Mouse (Mus musculus): ENCODE results near the gene Col13a1.

Col13a1 gene

DNA sequence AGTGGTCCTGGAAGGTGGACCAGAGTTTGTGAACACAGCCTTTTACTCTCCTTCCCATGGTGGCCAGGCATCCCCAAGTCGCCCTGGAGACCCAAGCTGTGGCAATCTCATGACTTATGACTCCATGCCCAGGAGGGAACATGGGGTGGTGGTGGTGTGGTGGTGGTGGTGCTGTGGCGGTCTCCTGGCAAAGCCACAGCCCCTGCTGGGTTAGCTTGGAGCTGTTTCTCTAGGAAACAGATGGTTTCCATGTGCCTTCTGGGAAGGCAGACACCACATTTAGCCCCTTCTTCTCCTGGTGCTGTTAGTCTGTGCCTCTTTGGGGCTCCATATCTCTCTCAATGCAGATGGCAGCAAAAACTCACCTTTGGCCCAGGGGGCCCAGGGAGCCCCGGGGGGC lies 109.1 kb downstream of the Col13a1 start:
- CTCF ChIA-PET, result interaction anchor here in 1 of 4 experiments (0.7 kb wide), 1 partner anchor 984 kb away, joined by 3 read pairs; no protein-coding TSS in a partner anchor
- POLR2A ChIA-PET, result interaction anchor here in 1 of 4 experiments (1.2 kb wide), 1 partner anchor 108 kb away, joined by 3 read pairs; no protein-coding TSS in a partner anchor

DNA sequence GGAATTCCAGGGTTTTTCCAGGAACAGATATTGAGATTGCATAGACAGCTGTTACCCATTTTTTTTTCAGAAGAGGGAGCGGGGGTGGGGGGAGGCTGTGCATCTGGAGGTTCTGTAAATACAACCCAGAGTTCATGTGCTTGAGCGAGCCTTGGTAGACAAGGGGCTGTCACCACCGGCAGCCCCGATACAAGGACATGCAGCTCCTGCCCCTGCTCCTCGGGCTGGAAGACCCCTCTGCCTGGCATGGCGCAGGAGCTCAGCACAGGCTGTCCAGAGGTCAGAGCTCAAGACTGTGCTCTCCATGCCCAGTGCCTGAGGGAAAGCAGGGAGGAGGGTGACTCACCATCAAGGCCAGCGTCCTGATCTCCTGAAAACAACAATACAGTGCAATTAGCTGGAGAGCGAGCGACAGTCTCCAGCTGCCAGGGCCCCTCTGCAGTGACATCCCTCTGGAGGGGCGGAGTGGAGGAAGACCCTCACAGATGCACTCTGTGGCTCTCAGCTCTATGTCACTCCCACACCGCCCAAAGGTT lies 112.8 kb downstream of the Col13a1 start:
- ChIA-PET POLR2A (no interaction called here), CTCF (interaction anchor here in 2 of 4 experiments (0.7 to 1.3 kb wide), 3 partner anchors 35 to 374 kb away, joined by 3 to 15 read pairs (median 3); no protein-coding TSS in a partner anchor)

DNA sequence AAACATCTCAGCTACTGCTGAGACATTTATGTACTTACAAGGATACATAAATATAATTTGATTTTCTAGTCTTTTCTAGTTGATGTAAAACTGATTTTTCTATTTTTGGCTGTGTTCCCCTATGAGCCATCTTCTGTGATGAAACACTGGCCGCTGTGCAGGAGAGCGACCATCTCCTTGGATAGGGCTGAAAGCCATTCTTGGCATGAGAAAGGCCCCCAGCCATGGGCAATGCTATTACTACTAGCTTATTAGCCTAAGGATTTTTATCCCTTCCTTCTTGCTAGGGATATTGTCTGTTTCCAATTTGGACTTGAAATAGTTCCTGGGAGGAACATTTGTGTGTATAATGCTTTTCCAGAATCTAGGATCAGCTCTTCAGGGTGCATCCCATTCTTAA lies 119.5 kb downstream of the Col13a1 start:
- ChIA-PET POLR2A (interaction anchor here in 1 of 4 experiments (1.6 kb wide), 1 partner anchor 9 kb away, joined by 4 read pairs; no protein-coding TSS in a partner anchor), CTCF (interaction anchor here in 1 of 4 experiments (1.2 kb wide), 1 partner anchor 17 kb away, joined by 3 read pairs; no protein-coding TSS in a partner anchor)

DNA sequence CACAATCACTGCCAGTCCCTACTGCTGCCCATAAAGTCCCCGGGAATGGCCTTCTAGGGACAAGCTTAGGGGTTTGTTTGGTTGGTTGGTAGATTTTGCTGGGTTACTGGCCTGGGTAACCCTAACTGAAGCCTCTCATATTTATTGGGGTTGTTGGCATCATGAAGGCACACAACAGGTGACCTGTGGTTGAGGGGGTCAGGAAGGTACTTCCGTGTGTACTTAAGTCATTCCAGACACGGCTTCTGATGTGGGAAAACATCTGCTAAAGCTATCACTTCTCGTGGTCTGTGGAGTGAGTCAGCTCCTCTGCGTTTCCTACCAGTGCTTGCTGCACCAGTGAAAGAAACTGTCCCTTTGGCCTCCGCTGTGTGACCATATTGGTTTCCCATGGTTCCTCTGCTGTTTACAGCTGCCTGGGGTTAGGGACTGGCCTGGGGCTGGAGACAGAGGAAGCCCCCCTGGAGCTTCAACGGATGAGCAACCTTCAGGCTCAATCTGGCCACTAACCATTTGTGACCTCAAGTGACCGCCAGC lies 123.7 kb downstream of the Col13a1 start:
- CTCF ChIA-PET, result no interaction called here

GRCm38 (mm10) chr10:61852824-61853223 lies 126.1 kb downstream of the Col13a1 start:
- CTCF ChIA-PET, result no interaction called here
- POLR2A ChIA-PET, result interaction anchor here in 3 of 4 experiments (0.6 to 1.2 kb wide), 5 partner anchors 14 to 577 kb away, joined by 3 to 7 read pairs (median 5); no protein-coding TSS in a partner anchor

More for the DNA sequence above, 123.7 kb downstream of the Col13a1 start:
- POLR2A ChIA-PET, result interaction anchor here in 3 of 4 experiments (0.6 to 1.5 kb wide), 8 partner anchors 13 to 463 kb away, joined by 3 to 12 read pairs (median 3); no protein-coding TSS in a partner anchor

GRCm38 (mm10) chr10:61848553-61848952 lies 130.4 kb downstream of the Col13a1 start:
- POLR2A ChIA-PET, result interaction anchor here in 1 of 4 experiments (0.7 kb wide), 1 partner anchor 124 kb away, joined by 4 read pairs; no protein-coding TSS in a partner anchor
- CTCF ChIA-PET, result interaction anchor here in 2 of 4 experiments (0.6 to 1.5 kb wide), 2 partner anchors 9 to 133 kb away, joined by 3 read pairs; no protein-coding TSS in a partner anchor

DNA sequence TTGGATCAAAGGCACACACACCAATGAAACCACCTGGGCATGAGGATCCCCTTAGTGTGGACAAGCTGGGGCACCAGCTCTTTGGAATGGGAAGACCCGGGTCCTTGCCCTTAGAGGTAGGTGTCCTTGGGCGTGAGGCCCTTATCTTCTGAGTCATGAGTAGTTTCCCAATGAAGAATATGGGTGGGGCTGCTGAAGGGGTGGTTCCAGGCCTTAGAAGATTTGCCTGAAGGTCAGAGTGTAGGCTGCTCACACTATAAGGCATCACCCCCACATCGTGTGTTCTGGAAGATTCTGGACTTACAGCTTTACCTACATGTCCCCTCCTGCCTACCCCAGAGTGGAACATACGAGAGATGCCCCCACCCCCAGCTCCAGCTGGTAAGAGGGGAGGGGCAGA lies 133.4 kb downstream of the Col13a1 start:
- POLR2A ChIA-PET, result interaction anchor here in 1 of 4 experiments (0.6 kb wide), 1 partner anchor 13 kb away, joined by 3 read pairs; no protein-coding TSS in a partner anchor
- CTCF ChIA-PET, result interaction anchor here in 2 of 4 experiments (0.6 kb wide), 2 partner anchors 127 to 188 kb away, joined by 3 to 4 read pairs; no protein-coding TSS in a partner anchor

DNA sequence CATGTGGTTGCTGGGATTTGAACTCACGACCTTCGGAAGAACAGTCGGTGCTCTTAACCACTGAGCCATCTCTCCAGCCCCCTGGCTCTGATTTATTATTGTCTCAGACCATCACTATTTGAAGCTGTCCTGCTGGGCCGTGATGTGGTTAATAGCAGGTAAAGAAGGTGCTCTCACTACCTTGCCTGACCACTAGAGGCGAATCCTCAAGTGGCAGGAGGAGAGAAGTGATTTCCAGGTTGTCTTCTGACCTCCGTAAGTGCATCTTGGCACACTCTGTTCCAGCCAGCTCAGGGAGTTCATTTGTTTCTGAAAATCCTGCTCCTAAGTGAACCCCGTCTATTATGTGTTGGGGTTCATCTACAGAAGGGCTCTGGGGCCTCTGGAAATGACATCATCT lies 134.4 kb downstream of the Col13a1 start:
- ChIA-PET POLR2A (no interaction called here), CTCF (interaction anchor here in 1 of 4 experiments (1.2 kb wide), 1 partner anchor 46 kb away, joined by 3 read pairs; no protein-coding TSS in a partner anchor)

DNA sequence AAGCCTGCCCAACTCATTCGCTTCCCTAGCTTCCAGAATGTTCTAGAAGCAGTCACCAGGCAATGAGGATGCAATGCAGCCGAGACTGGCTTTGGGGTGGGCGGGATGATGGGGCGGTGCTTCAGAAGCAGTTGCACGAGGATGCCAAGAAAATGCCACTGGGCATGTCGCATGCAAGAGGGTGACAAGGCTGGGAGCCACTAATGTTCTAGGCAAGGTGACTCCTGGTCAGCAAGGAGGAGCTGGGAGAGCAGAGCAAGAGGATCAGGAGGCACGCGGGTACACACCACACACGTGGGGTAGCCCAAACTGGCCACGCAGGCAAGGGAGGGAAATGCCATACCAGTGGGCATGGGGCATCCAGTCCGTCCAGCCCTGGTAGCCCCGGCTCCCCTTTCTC lies 136.6 kb downstream of the Col13a1 start:
- POLR2A ChIA-PET, result interaction anchor here in 3 of 4 experiments (0.5 to 1.7 kb wide), 6 partner anchors 9 to 667 kb away, joined by 3 to 8 read pairs (median 3); no protein-coding TSS in a partner anchor

DNA sequence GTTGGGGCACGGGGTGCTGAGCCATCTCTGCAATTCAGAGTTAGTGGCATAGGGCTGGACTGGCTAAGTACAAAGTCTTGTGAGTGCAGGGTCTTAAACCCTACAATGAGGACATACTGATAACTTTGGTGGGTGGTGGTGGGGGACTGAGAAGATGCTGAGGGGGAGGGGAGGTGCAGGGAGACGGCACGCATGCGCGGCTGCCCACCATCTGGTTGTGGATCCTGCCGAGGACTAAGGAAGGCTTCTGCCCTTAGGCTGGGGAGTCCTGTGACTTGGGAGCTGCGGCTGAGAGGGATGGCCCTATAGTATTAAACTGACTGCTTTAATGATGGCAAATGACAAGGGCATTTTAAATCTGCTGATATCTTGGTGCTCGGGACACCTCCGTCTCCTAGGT lies 139.6 kb downstream of the Col13a1 start:
- CTCF ChIA-PET, result interaction anchor here in 3 of 4 experiments (0.6 to 1.3 kb wide), 8 partner anchors 9 to 1451 kb away, joined by 3 to 5 read pairs (median 3); no protein-coding TSS in a partner anchor
- POLR2A ChIA-PET, result no interaction called here

More for the DNA sequence above, 136.6 kb downstream of the Col13a1 start:
- CTCF ChIA-PET, result interaction anchor here in 2 of 4 experiments (0.9 to 1.0 kb wide), 2 partner anchors 9 to 18 kb away, joined by 3 to 4 read pairs; no protein-coding TSS in a partner anchor

GRCm38 (mm10) chr10:61838769-61839168 lies 140.1 kb downstream of the Col13a1 start:
- ChIA-PET POLR2A (interaction anchor here in 1 of 4 experiments (1.6 kb wide), 1 partner anchor 269 kb away, joined by 4 read pairs; no protein-coding TSS in a partner anchor), CTCF (interaction anchor here in 3 of 4 experiments (0.5 to 2.1 kb wide), 13 partner anchors 9 to 1450 kb away, joined by 3 to 7 read pairs (median 3); no protein-coding TSS in a partner anchor)

- POLR2A ChIA-PET, result interaction anchor here in 3 of 4 experiments (0.6 to 1.6 kb wide), 11 partner anchors 10 to 1555 kb away, joined by 3 to 5 read pairs (median 3); no protein-coding TSS in a partner anchor
- CTCF ChIA-PET, result interaction anchor here (0.5 to 2.1 kb wide), 8 partner anchors 8 to 772 kb away, joined by 3 to 7 read pairs (median 4); no protein-coding TSS in a partner anchor
Measured at GRCm38 (mm10) chr10:61837286-61837685, 141.6 kb downstream of the Col13a1 start.

- CTCF ChIA-PET, result interaction anchor here in 2 of 4 experiments (1.0 to 2.2 kb wide), 5 partner anchors 89 to 144 kb away, joined by 3 to 7 read pairs (median 4); no protein-coding TSS in a partner anchor
- POLR2A ChIA-PET, result interaction anchor here in 3 of 4 experiments (0.5 to 2.4 kb wide), 15 partner anchors 7 to 394 kb away, joined by 3 to 14 read pairs (median 3); no protein-coding TSS in a partner anchor
Measured at GRCm38 (mm10) chr10:61834288-61834687, 144.6 kb downstream of the Col13a1 start.

GRCm38 (mm10) chr10:61832713-61833112 lies 146.2 kb downstream of the Col13a1 start:
- ChIA-PET CTCF (interaction anchor here (0.6 to 1.5 kb wide), 10 partner anchors 8 to 321 kb away, joined by 3 to 5 read pairs (median 4); partner anchors contain the start of gene H2afy2 (in 1 of the 4)), POLR2A (interaction anchor here in 3 of 4 experiments (0.6 to 1.7 kb wide), 7 partner anchors 9 to 395 kb away, joined by 3 to 7 read pairs (median 3); no protein-coding TSS in a partner anchor)

- ChIA-PET POLR2A (interaction anchor here in 3 of 4 experiments (1.0 to 1.7 kb wide), 5 partner anchors 8 to 49 kb away, joined by 3 to 7 read pairs (median 3); no protein-coding TSS in a partner anchor), CTCF (interaction anchor here in 2 of 4 experiments (1.1 to 1.5 kb wide), 2 partner anchors 48 to 91 kb away, joined by 3 to 5 read pairs; partner anchors contain the start of gene H2afy2 (in 1 of the 2))
Measured at GRCm38 (mm10) chr10:61831741-61832140, 147.2 kb downstream of the Col13a1 start.

DNA sequence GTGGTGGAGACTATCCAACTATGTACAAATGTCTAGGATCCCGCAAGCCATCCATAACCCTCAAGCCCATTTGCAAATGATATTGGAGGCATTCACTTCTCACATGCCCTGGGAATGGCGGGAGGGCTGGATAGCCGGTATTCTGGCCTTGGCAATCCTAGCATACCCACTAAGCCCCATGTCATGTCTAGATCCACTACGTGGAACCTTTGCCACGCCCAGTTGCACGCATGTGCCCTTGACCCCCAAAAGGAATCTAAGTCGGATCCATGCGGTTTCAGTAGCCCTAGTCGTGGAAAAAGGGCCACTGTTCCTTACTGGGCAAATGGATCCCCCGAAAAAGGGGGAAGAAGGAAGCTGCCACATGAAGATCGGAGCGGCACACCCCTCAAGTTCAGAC lies 147.7 kb downstream of the Col13a1 start:
- ChIA-PET CTCF (interaction anchor here in 1 of 4 experiments (0.6 kb wide), 1 partner anchor 34 kb away, joined by 15 read pairs; no protein-coding TSS in a partner anchor), POLR2A (interaction anchor here in 3 of 4 experiments (0.6 to 1.7 kb wide), 9 partner anchors 8 to 181 kb away, joined by 3 to 17 read pairs (median 3); no protein-coding TSS in a partner anchor)

- CTCF ChIA-PET, result interaction anchor here in 1 of 4 experiments (0.6 to 0.7 kb wide), 2 partner anchors 35 to 63 kb away, joined by 3 to 15 read pairs; no protein-coding TSS in a partner anchor
- POLR2A ChIA-PET, result interaction anchor here in 3 of 4 experiments (0.6 to 1.5 kb wide), 14 partner anchors 9 to 1727 kb away, joined by 3 to 17 read pairs (median 4); no protein-coding TSS in a partner anchor
Measured at GRCm38 (mm10) chr10:61830817-61831216, 148.1 kb downstream of the Col13a1 start.

DNA sequence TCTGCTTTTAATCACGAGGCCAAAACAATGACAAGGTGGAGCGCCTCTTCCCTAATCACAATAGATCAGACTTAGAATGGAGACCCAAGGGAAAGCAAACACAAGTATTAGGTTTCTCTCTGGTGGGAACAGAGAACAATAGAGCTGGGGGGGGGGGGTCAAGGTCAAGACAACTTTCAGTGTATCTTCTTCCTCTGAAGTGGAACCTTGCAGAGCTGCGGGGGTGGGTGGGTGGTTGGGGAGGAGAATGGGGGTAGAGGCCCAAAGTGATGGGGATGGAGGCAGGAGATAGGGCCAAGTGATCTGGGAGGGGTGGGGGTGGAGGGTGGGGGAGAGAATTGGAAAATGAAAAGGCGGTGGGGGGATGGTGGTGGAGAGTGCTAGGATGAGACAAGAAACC lies 149.9 kb downstream of the Col13a1 start:
- ChIA-PET POLR2A (interaction anchor here (0.5 to 2.0 kb wide), 30 partner anchors 8 to 1654 kb away, joined by 3 to 12 read pairs (median 4); partner anchors contain the start of genes H2afy2 (in 1 of the 4) and Nodal (in 1 of the 4)), CTCF (interaction anchor here (0.5 to 1.5 kb wide), 13 partner anchors 8 to 1203 kb away, joined by 3 to 9 read pairs (median 3); no protein-coding TSS in a partner anchor)
